Comparison of ENCODE assay signal across 8 mouse cellular contexts in genomic region chr3:144570816-144571487, GRCm38 (mm10). TPM values are rescaled to one million over a fixed set of nuclear protein-coding genes. Genes with fewer than 3 reads are reported as not detected.
DNase-seq lines count a peak whose midpoint lies in the region; ATAC-seq lines count a peak whose summit lies in the region.

No protein-coding gene starts in this region.

- no peaks in the 10 kb centered on the region for H3K27me3 ChIP-seq in kidney, embryonic 14.5 days (ENCODE audit: control insufficient read depth, insufficient read depth, low read length)
- no peaks in the 10 kb centered on the region for H3K27me3 ChIP-seq in hindbrain, embryonic 11.5 days (ENCODE audit: control insufficient read depth, insufficient read depth, low read length)
- H3K27me3 ChIP-seq in midbrain, embryonic 13.5 days, result no peaks in the 10 kb centered on the region

- H3K9ac ChIP-seq in kidney, embryonic 14.5 days (ENCODE audit: low read depth, low read length), result peak overlapping the region; percentile 76
- peak overlapping the region; percentile 97 for H3K9ac ChIP-seq in hindbrain, embryonic 11.5 days (ENCODE audit: low read depth, low read length)
- H3K9ac ChIP-seq in midbrain, embryonic 13.5 days (replicated peaks), result peak overlapping the region; percentile 80

- under 1% methylated on average over 25 of the region's 25 CpGs for WGBS in kidney, embryonic 14.5 days
- under 1% methylated on average over 25 of the region's 25 CpGs for WGBS in hindbrain, embryonic 11.5 days
- under 1% methylated on average over 25 of the region's 25 CpGs for WGBS in midbrain, embryonic 13.5 days

- DNase-seq in kidney, adult 18-20 months, result no peak
- DNase-seq in adipocyte (ENCODE audit: low spot score) (peak; percentile 88), MN1 (ENCODE audit: low spot score) (no peak)
- DNase-seq in hindbrain, embryonic 11.5 days (ENCODE audit: low spot score), result no peak
- no peak for DNase-seq in spleen, postnatal 14 days (ENCODE audit: low spot score in 2 of 2)

- H3K4me1 ChIP-seq in kidney, embryonic 14.5 days (ENCODE audit: control insufficient read depth, insufficient read depth, low read length), result peaks cover 19% of the 10 kb centered on the region
- peaks cover 3% of the 10 kb centered on the region; the same call in 1 of the 2 replicates for H3K4me1 ChIP-seq in hindbrain, embryonic 11.5 days (replicated peaks; ENCODE audit: control insufficient read depth, insufficient read depth, low read length)
- peaks cover 36% of the 10 kb centered on the region for H3K4me1 ChIP-seq in midbrain, embryonic 13.5 days (replicated peaks)

- H3K9me3 ChIP-seq in kidney, embryonic 14.5 days (ENCODE audit: control insufficient read depth, low read length), result no peaks in the 10 kb centered on the region
- H3K9me3 ChIP-seq in hindbrain, embryonic 11.5 days (ENCODE audit: control insufficient read depth, low read length), result no peaks in the 10 kb centered on the region
- H3K9me3 ChIP-seq in midbrain, embryonic 13.5 days, result no peaks in the 10 kb centered on the region

- H3K36me3 ChIP-seq in kidney, embryonic 14.5 days (ENCODE audit: control insufficient read depth, insufficient read depth, low read length), result peaks cover 23% of the 10 kb centered on the region; the same call in 1 of the 2 replicates
- H3K36me3 ChIP-seq in hindbrain, embryonic 11.5 days (ENCODE audit: control insufficient read depth, insufficient read depth, low read length), result no peaks in the 10 kb centered on the region
- H3K36me3 ChIP-seq in midbrain, embryonic 13.5 days, result 0 out of 2 replicates have a peak, but pooled peaks cover 3% of the 10 kb centered on the region

- peak overlapping the region; percentile 46 for H3K4me2 ChIP-seq in kidney, embryonic 14.5 days (replicated peaks; ENCODE audit: low read depth, low read length)
- peak overlapping the region; percentile 42 for H3K4me2 ChIP-seq in hindbrain, embryonic 11.5 days (replicated peaks; ENCODE audit: low read depth, low read length)
- H3K4me2 ChIP-seq in midbrain, embryonic 13.5 days (replicated peaks), result peak overlapping the region; percentile 59

- ATAC-seq in kidney, embryonic 14.5 days (ENCODE audit: low FRiP score, low TSS enrichment), result no peak
- ATAC-seq in hindbrain, embryonic 11.5 days (ENCODE audit: low FRiP score), result no peak
- ATAC-seq in midbrain, embryonic 13.5 days, result no peak
- ATAC-seq in erythroid progenitor cell, adult 5-6 weeks (replicated peaks; ENCODE audit: low FRiP score, poor library complexity, severe bottlenecking), result no peak

- H3K4me3 ChIP-seq in kidney, embryonic 14.5 days (ENCODE audit: low read length), result peak overlapping the region; percentile 79
- H3K4me3 ChIP-seq in hindbrain, embryonic 11.5 days (ENCODE audit: low read depth, low read length), result peak overlapping the region; percentile 85
- H3K4me3 ChIP-seq in midbrain, embryonic 13.5 days (replicated peaks), result peak overlapping the region; percentile 66

- peak overlapping the region; percentile 79 for H3K27ac ChIP-seq in kidney, embryonic 14.5 days (ENCODE audit: low read depth, low read length)
- H3K27ac ChIP-seq in hindbrain, embryonic 11.5 days (ENCODE audit: low read depth, low read length), result peak overlapping the region; percentile 93
- H3K27ac ChIP-seq in midbrain, embryonic 13.5 days, result peak overlapping the region; percentile 95

RNA-seq across cellular contexts. Expression of gene Selenof, which starts 0.8 kb away (rescaled TPM):
- polyA plus RNA-seq in kidney, embryonic 14.5 days (2014; fragmentation: Nextera tagmentation; extraction: Ambion mirVana), result 515 and 688 TPM in 2 replicates
- polyA plus RNA-seq in hindbrain, embryonic 11.5 days (2014; fragmentation: Nextera tagmentation; extraction: Ambion mirVana), result 402 and 453 TPM in 2 replicates
- polyA plus RNA-seq in midbrain, embryonic 13.5 days (2015; fragmentation: Nextera tagmentation; extraction: Ambion mirVana), result 518 and 526 TPM in 2 replicates
- 253 and 262 TPM in 2 replicates for total RNA-seq in erythroid progenitor cell, adult 5-6 weeks (2015; ENCODE audit: low replicate concordance)
- total RNA-seq in erythroid progenitor cell, adult 5-6 weeks (2017; ENCODE audit: low replicate concordance), result 206 and 298 TPM in 2 replicates

RNA-seq across cellular contexts. Expression of gene Hs2st1, which starts 1.0 kb away (rescaled TPM):
- 13.7 and 16.9 TPM in 2 replicates for polyA plus RNA-seq in kidney, embryonic 14.5 days (2014; fragmentation: Nextera tagmentation; extraction: Ambion mirVana)
- 16.3 and 17.1 TPM in 2 replicates for polyA plus RNA-seq in hindbrain, embryonic 11.5 days (2014; fragmentation: Nextera tagmentation; extraction: Ambion mirVana)
- 13.9 and 17.4 TPM in 2 replicates for polyA plus RNA-seq in midbrain, embryonic 13.5 days (2015; fragmentation: Nextera tagmentation; extraction: Ambion mirVana)
- total RNA-seq in erythroid progenitor cell, adult 5-6 weeks (2015; ENCODE audit: low replicate concordance), result 7.5 and 10.5 TPM in 2 replicates
- total RNA-seq in erythroid progenitor cell, adult 5-6 weeks (2017; ENCODE audit: low replicate concordance), result 13.1 and 13.2 TPM in 2 replicates
